Mouse (Mus musculus): ENCODE measurements around the gene Ube2d2b.

DNA sequence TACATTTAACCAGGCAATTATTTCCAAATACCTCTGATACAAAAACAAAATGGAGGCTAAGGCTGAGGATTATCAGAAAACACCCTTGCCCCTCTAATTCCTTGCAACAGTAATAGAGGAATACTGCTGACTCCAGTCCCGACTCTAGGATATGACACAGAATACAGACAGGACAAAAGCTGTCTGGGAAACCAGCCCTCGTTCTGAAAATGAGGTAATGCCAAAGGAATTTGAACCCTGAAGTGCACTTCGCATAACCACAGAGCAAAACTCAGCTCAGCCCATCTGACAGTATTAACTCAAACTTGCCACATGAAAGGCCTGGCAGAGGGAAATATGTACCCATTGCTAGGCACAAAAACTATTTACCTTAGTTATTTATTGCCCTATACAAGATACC lies 36.6 kb upstream of the Ube2d2b start:
- TF ChIP-seq POLR2A (IDR thresholded peaks at IDR 0.05; ENCODE audit: low read depth, low read length): no peak
- no peak for TF ChIP-seq CTCF (conservative IDR thresholded peaks at IDR 0.05; ENCODE audit: insufficient read depth, insufficient read length, low read depth, low read length)

All from kidney, adult 2 months (tissue).